Mouse (Mus musculus): Measurements from ENCODE around the gene Bola3. TPM values are rescaled to one million over a fixed set of nuclear protein-coding genes. Genes with fewer than 3 reads are reported as not detected.

Bola3 gene
- polyA plus RNA-seq, 1 experiment from 2014 or later, result 102 TPM

GRCm38 (mm10) chr6:83371350-83371749 is 22.4 kb downstream of the Bola3 start:
- Histone ChIP-seq H3K4me2 (replicated peaks) (no peak overlapping the region), H3K9ac (replicated peaks) (no peak overlapping the region), H3K27me3 (no peaks in the 10 kb centered on the region), H3K4me1 (no peaks in the 10 kb centered on the region), H3K4me3 (no peak overlapping the region), H3K27ac (replicated peaks) (no peak overlapping the region), H3K36me3 (peaks cover 98% of the 10 kb centered on the region), H3K9me3 (no peaks in the 10 kb centered on the region)
- WGBS, result 79% methylated on average over 3 of the region's 3 CpGs
- ATAC-seq (ENCODE audit: low FRiP score, low read depth), result no peak

- no peak for ATAC-seq (ENCODE audit: low FRiP score, low read depth)
- H3K4me2 ChIP-seq (replicated peaks), result no peak overlapping the region
- no peaks in the 10 kb centered on the region for H3K27me3 ChIP-seq
- H3K4me1 ChIP-seq, result no peaks in the 10 kb centered on the region
- H3K36me3 ChIP-seq, result peaks cover 99% of the 10 kb centered on the region
- no peak overlapping the region for H3K27ac ChIP-seq (replicated peaks)
- 86% methylated on average over 9 of the region's 9 CpGs for WGBS
- H3K9me3 ChIP-seq, result no peaks in the 10 kb centered on the region
- H3K4me3 ChIP-seq, result no peak overlapping the region
- H3K9ac ChIP-seq (replicated peaks), result no peak overlapping the region
Observed at GRCm38 (mm10) chr6:83373704-83374300, 24.9 kb downstream of the Bola3 start.

GRCm38 (mm10) chr6:83381510-83382491 is 32.9 kb downstream of the Bola3 start:
- H3K4me2 ChIP-seq (replicated peaks), result no peak overlapping the region
- H3K36me3 ChIP-seq, result peaks cover 83% of the 10 kb centered on the region
- H3K4me3 ChIP-seq, result no peak overlapping the region
- no peak overlapping the region for H3K27ac ChIP-seq (replicated peaks)
- no peaks in the 10 kb centered on the region for H3K4me1 ChIP-seq
- H3K27me3 ChIP-seq, result no peaks in the 10 kb centered on the region
- H3K9ac ChIP-seq (replicated peaks), result no peak overlapping the region
- H3K9me3 ChIP-seq, result no peaks in the 10 kb centered on the region
- WGBS, result 89% methylated on average over 10 of the region's 10 CpGs
- ATAC-seq (ENCODE audit: low FRiP score, low read depth), result no peak

- peaks cover 46% of the 10 kb centered on the region for H3K36me3 ChIP-seq
- no peak overlapping the region for H3K4me2 ChIP-seq (replicated peaks)
- H3K9ac ChIP-seq (replicated peaks), result no peak overlapping the region
- no peak overlapping the region for H3K27ac ChIP-seq (replicated peaks)
- no peaks in the 10 kb centered on the region for H3K4me1 ChIP-seq
- no peak overlapping the region for H3K4me3 ChIP-seq
- 96% methylated on average over 9 of the region's 9 CpGs for WGBS
- H3K9me3 ChIP-seq, result no peaks in the 10 kb centered on the region
- no peaks in the 10 kb centered on the region for H3K27me3 ChIP-seq
- ATAC-seq (ENCODE audit: low FRiP score, low read depth), result no peak
Observed at GRCm38 (mm10) chr6:83385569-83386090, 36.7 kb downstream of the Bola3 start.

- Histone ChIP-seq H3K4me2 (replicated peaks) (no peak overlapping the region), H3K4me3 (no peak overlapping the region), H3K27me3 (no peaks in the 10 kb centered on the region), H3K4me1 (no peaks in the 10 kb centered on the region), H3K9me3 (no peaks in the 10 kb centered on the region), H3K36me3 (peaks cover 55% of the 10 kb centered on the region), H3K9ac (replicated peaks) (no peak overlapping the region), H3K27ac (replicated peaks) (no peak overlapping the region)
- ATAC-seq (ENCODE audit: low FRiP score, low read depth), result no peak
- 96% methylated on average over 8 of the region's 8 CpGs for WGBS
Observed at GRCm38 (mm10) chr6:83392166-83392780, 43.3 kb downstream of the Bola3 start.

GRCm38 (mm10) chr6:83394122-83394521 is 45.2 kb downstream of the Bola3 start:
- H3K4me3 ChIP-seq, result no peak overlapping the region
- WGBS, result 94% methylated on average over 4 of the region's 4 CpGs
- H3K27ac ChIP-seq (replicated peaks), result no peak overlapping the region
- H3K27me3 ChIP-seq, result no peaks in the 10 kb centered on the region
- peaks cover 70% of the 10 kb centered on the region for H3K36me3 ChIP-seq
- H3K9me3 ChIP-seq, result no peaks in the 10 kb centered on the region
- H3K4me2 ChIP-seq (replicated peaks), result no peak overlapping the region
- H3K9ac ChIP-seq (replicated peaks), result no peak overlapping the region
- no peaks in the 10 kb centered on the region for H3K4me1 ChIP-seq
- ATAC-seq (ENCODE audit: low FRiP score, low read depth), result no peak

GRCm38 (mm10) chr6:83395544-83396229 is 46.7 kb downstream of the Bola3 start:
- Histone ChIP-seq H3K4me1 (no peaks in the 10 kb centered on the region), H3K4me2 (replicated peaks) (no peak overlapping the region), H3K4me3 (no peak overlapping the region), H3K27me3 (no peaks in the 10 kb centered on the region), H3K36me3 (peaks cover 84% of the 10 kb centered on the region), H3K9me3 (no peaks in the 10 kb centered on the region), H3K27ac (replicated peaks) (no peak overlapping the region), H3K9ac (replicated peaks) (no peak overlapping the region)
- ATAC-seq (ENCODE audit: low FRiP score, low read depth), result no peak
- 96% methylated on average over 15 of the region's 15 CpGs for WGBS

- Histone ChIP-seq H3K4me1 (no peaks in the 10 kb centered on the region), H3K27ac (replicated peaks) (no peak overlapping the region), H3K9ac (replicated peaks) (no peak overlapping the region), H3K36me3 (peaks cover 88% of the 10 kb centered on the region), H3K4me2 (replicated peaks) (no peak overlapping the region), H3K9me3 (no peaks in the 10 kb centered on the region), H3K4me3 (no peak overlapping the region), H3K27me3 (no peaks in the 10 kb centered on the region)
- no peak for ATAC-seq (ENCODE audit: low FRiP score, low read depth)
- WGBS, result 91% methylated on average over 2 of the region's 2 CpGs
Observed at GRCm38 (mm10) chr6:83396711-83397110, 47.8 kb downstream of the Bola3 start.

GRCm38 (mm10) chr6:83397728-83398127 is 48.8 kb downstream of the Bola3 start:
- no peak overlapping the region for H3K9ac ChIP-seq (replicated peaks)
- 92% methylated on average over 8 of the region's 8 CpGs for WGBS
- peaks cover 90% of the 10 kb centered on the region for H3K36me3 ChIP-seq
- no peaks in the 10 kb centered on the region for H3K4me1 ChIP-seq
- no peak for ATAC-seq (ENCODE audit: low FRiP score, low read depth)
- H3K27ac ChIP-seq (replicated peaks), result no peak overlapping the region
- H3K27me3 ChIP-seq, result no peaks in the 10 kb centered on the region
- H3K9me3 ChIP-seq, result no peaks in the 10 kb centered on the region
- no peak overlapping the region for H3K4me3 ChIP-seq
- no peak overlapping the region for H3K4me2 ChIP-seq (replicated peaks)

- Histone ChIP-seq H3K4me3 (no peak overlapping the region), H3K9me3 (no peaks in the 10 kb centered on the region), H3K9ac (replicated peaks) (no peak overlapping the region), H3K4me1 (no peaks in the 10 kb centered on the region), H3K27me3 (no peaks in the 10 kb centered on the region), H3K36me3 (peaks cover 94% of the 10 kb centered on the region), H3K27ac (replicated peaks) (no peak overlapping the region), H3K4me2 (replicated peaks) (no peak overlapping the region)
- ATAC-seq (ENCODE audit: low FRiP score, low read depth), result no peak
- WGBS, result 88% methylated on average over 3 of the region's 3 CpGs
Observed at GRCm38 (mm10) chr6:83399790-83400189, 50.8 kb downstream of the Bola3 start.

GRCm38 (mm10) chr6:83403481-83403880 is 54.5 kb downstream of the Bola3 start:
- no peak overlapping the region for H3K4me2 ChIP-seq (replicated peaks)
- no peaks in the 10 kb centered on the region for H3K9me3 ChIP-seq
- no peaks in the 10 kb centered on the region for H3K4me1 ChIP-seq
- H3K27me3 ChIP-seq, result no peaks in the 10 kb centered on the region
- H3K27ac ChIP-seq (replicated peaks), result no peak overlapping the region
- no peak overlapping the region for H3K9ac ChIP-seq (replicated peaks)
- ATAC-seq (ENCODE audit: low FRiP score, low read depth), result no peak
- 87% methylated on average over 8 of the region's 8 CpGs for WGBS
- no peak overlapping the region for H3K4me3 ChIP-seq
- H3K36me3 ChIP-seq, result peaks cover 75% of the 10 kb centered on the region
